Mouse (Mus musculus): ENCODE measurements at regions not wholly inside any gene's neighbourhood (a gene's known extent, or its start where the extent isn't known, plus 50 kb on each side); places are given as distances from the start of the nearest gene placed in this dataset.
"Not testable (repeated sequence)": the region's sequence is repeated elsewhere in the genome, so short reads cannot be mapped to it uniquely, and the experiment has no call there.

- H3K27me3 ChIP-seq (ENCODE audit: control insufficient read depth, insufficient read depth, low read length) = no peaks in the 10 kb centered on the region
- no peaks in the 10 kb centered on the region for H3K36me3 ChIP-seq (ENCODE audit: control insufficient read depth, insufficient read depth, low read length)
- H3K27ac ChIP-seq (replicated peaks) = no peak overlapping the region
- DNase-seq (ENCODE audit: low spot score) (no peak), ATAC-seq (ENCODE audit: low FRiP score, low TSS enrichment) (no peak)
- H3K4me3 ChIP-seq (ENCODE audit: low read depth, low read length) = no peak overlapping the region
- 76% methylated on average over 1 of the region's 1 CpGs for WGBS
- no peak overlapping the region for H3K9ac ChIP-seq (ENCODE audit: low read length)
- no peak for TF ChIP-seq CTCF (IDR thresholded peaks at IDR 0.05; ENCODE audit: low read depth)
- TF ChIP-seq EP300 (optimal IDR thresholded peaks at IDR 0.05) = no peak
- H3K9me3 ChIP-seq (ENCODE audit: control insufficient read depth, low read length) = no peaks in the 10 kb centered on the region
- no peaks in the 10 kb centered on the region for H3K4me1 ChIP-seq (replicated peaks; ENCODE audit: control insufficient read depth, insufficient read depth)
- H3K4me2 ChIP-seq (replicated peaks; ENCODE audit: low read depth) = no peak overlapping the region
These were observed 186.1 kb upstream of the Hs6st1 start for GRCm38 (mm10) chr1:35882101-35882500.

DNA sequence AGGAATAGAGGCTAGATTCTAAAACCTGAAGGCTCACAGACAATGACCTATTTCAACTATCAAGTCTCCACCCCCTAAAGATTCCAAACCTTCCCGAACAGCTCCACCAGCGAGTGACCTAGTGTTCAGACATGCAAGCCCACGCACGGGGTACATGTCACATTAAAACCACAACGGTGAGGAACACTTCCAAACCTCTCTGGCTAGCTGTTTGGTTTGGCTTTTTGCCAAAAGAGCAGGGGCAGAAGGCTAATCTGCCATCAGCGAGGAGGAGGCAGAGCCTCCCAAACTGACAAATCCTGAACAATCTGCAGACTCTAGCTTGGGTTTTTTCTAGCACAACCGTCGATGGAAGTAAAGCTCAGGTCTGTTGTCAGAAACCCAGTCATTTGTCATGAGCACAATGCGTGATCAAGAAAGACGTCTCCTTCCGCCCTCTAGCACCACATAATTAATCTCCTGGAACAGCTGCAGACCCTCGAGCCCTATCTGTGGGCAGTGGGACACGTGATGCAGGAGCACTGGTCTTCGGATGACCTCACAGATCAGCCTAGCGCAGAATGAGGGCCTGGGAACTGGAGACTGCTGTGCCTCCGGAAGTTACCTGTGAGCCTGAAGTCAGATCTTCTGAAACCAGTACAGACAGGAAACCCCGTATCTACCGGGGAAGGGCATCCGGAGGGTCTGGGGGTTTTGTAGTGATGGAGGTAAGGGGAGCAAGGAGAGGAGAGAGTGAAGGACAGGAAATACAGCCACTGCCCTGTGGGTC, 178.3 kb upstream of the Hs6st1 start:
- Histone ChIP-seq H3K27me3 (ENCODE audit: control insufficient read depth, insufficient read depth, low read length) (no peaks in the 10 kb centered on the region), H3K4me3 (ENCODE audit: low read depth, low read length) (no peak overlapping the region), H3K27ac (replicated peaks) (no peak overlapping the region), H3K36me3 (ENCODE audit: control insufficient read depth, insufficient read depth, low read length) (no peaks in the 10 kb centered on the region), H3K9me3 (ENCODE audit: control insufficient read depth, low read length) (no peaks in the 10 kb centered on the region; the same call in 1 of the 2 replicates), H3K4me1 (replicated peaks; ENCODE audit: control insufficient read depth, insufficient read depth) (no peaks in the 10 kb centered on the region), H3K4me2 (replicated peaks; ENCODE audit: low read depth) (no peak overlapping the region), H3K9ac (ENCODE audit: low read length) (no peak overlapping the region)
- ATAC-seq (ENCODE audit: low FRiP score, low TSS enrichment) (no peak), DNase-seq (ENCODE audit: low spot score) (no peak)
- 48% methylated on average over 19 of the region's 19 CpGs for WGBS
- TF ChIP-seq EP300 (optimal IDR thresholded peaks at IDR 0.05) (no peak), CTCF (IDR thresholded peaks at IDR 0.05; ENCODE audit: low read depth) (no peak)

- no peak overlapping the region for H3K27ac ChIP-seq (replicated peaks)
- H3K4me1 ChIP-seq (replicated peaks; ENCODE audit: control insufficient read depth, insufficient read depth) = no peaks in the 10 kb centered on the region
- no peak overlapping the region for H3K4me2 ChIP-seq (replicated peaks; ENCODE audit: low read depth)
- H3K27me3 ChIP-seq (ENCODE audit: control insufficient read depth, insufficient read depth, low read length) = no peaks in the 10 kb centered on the region
- TF ChIP-seq EP300 (optimal IDR thresholded peaks at IDR 0.05) (no peak), CTCF (IDR thresholded peaks at IDR 0.05; ENCODE audit: low read depth) (no peak)
- H3K9me3 ChIP-seq (ENCODE audit: control insufficient read depth, low read length) = no peaks in the 10 kb centered on the region; the same call in 1 of the 2 replicates
- H3K4me3 ChIP-seq (ENCODE audit: low read depth, low read length) = no peak overlapping the region
- no peaks in the 10 kb centered on the region for H3K36me3 ChIP-seq (ENCODE audit: control insufficient read depth, insufficient read depth, low read length)
- ATAC-seq (ENCODE audit: low FRiP score, low TSS enrichment) (no peak), DNase-seq (ENCODE audit: low spot score) (no peak)
- WGBS = 71% methylated on average over 15 of the region's 15 CpGs
- no peak overlapping the region for H3K9ac ChIP-seq (ENCODE audit: low read length)
These were observed 177.7 kb upstream of the Hs6st1 start for GRCm38 (mm10) chr1:35890500-35890900.

GRCm38 (mm10) chr1:35899536-35899935, 168.7 kb upstream of the Hs6st1 start:
- no peak overlapping the region for H3K4me2 ChIP-seq (replicated peaks; ENCODE audit: low read depth)
- H3K9ac ChIP-seq (ENCODE audit: low read length) = no peak overlapping the region
- ATAC-seq (ENCODE audit: low FRiP score, low TSS enrichment) = no peak
- no peak for DNase-seq (ENCODE audit: low spot score)
- H3K27me3 ChIP-seq (ENCODE audit: control insufficient read depth, insufficient read depth, low read length) = no peaks in the 10 kb centered on the region
- TF ChIP-seq CTCF (IDR thresholded peaks at IDR 0.05; ENCODE audit: low read depth) (no peak), EP300 (optimal IDR thresholded peaks at IDR 0.05) (no peak)
- H3K36me3 ChIP-seq (ENCODE audit: control insufficient read depth, insufficient read depth, low read length) = no peaks in the 10 kb centered on the region
- H3K27ac ChIP-seq (replicated peaks) = no peak overlapping the region
- WGBS = 71% methylated on average over 1 of the region's 1 CpGs
- H3K4me1 ChIP-seq (replicated peaks; ENCODE audit: control insufficient read depth, insufficient read depth) = no peaks in the 10 kb centered on the region
- H3K9me3 ChIP-seq (ENCODE audit: control insufficient read depth, low read length) = no peaks in the 10 kb centered on the region; the same call in 1 of the 2 replicates
- no peak overlapping the region for H3K4me3 ChIP-seq (ENCODE audit: low read depth, low read length)

DNA sequence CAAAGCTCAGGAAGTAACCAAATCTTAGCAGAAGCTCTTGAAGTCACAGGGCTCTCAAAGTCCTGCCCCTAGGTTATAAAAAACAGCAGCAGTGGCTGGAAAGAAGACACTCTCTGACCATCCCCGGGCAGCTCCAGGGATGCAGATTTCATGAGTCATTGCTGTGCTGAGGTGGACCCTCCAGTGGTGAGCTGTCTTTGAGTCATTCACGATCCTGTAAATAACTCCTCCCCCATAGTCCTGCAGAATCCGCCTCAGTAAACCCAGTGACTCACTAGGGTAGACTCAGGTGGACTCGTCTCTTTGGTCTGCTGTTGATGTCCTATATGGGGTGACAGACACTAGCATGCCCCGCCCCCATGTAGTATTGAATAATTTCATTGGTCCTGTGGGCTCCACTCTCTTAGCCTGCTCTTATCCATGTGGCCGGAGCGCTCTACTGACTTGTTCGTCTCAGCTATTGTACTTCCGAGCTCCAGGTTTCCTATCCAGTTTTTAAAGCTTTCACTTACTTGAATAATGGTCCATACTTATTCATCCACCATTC, 164.1 kb upstream of the Hs6st1 start:
- Histone ChIP-seq H3K27me3 (ENCODE audit: control insufficient read depth, insufficient read depth, low read length) (no peaks in the 10 kb centered on the region), H3K4me1 (replicated peaks; ENCODE audit: control insufficient read depth, insufficient read depth) (no peaks in the 10 kb centered on the region), H3K4me2 (replicated peaks; ENCODE audit: low read depth) (no peak overlapping the region), H3K9ac (ENCODE audit: low read length) (no peak overlapping the region), H3K9me3 (ENCODE audit: control insufficient read depth, low read length) (no peaks in the 10 kb centered on the region), H3K36me3 (ENCODE audit: control insufficient read depth, insufficient read depth, low read length) (no peaks in the 10 kb centered on the region), H3K27ac (replicated peaks) (no peak overlapping the region), H3K4me3 (ENCODE audit: low read depth, low read length) (no peak overlapping the region)
- WGBS = 80% methylated on average over 9 of the region's 9 CpGs
- TF ChIP-seq CTCF (IDR thresholded peaks at IDR 0.05; ENCODE audit: low read depth) = no peak
- TF ChIP-seq EP300 (optimal IDR thresholded peaks at IDR 0.05) = no peak
- ATAC-seq (ENCODE audit: low FRiP score, low TSS enrichment) (peak; percentile 53; the same call in 1 of the 2 replicates), DNase-seq (ENCODE audit: low spot score) (no peak)

DNA sequence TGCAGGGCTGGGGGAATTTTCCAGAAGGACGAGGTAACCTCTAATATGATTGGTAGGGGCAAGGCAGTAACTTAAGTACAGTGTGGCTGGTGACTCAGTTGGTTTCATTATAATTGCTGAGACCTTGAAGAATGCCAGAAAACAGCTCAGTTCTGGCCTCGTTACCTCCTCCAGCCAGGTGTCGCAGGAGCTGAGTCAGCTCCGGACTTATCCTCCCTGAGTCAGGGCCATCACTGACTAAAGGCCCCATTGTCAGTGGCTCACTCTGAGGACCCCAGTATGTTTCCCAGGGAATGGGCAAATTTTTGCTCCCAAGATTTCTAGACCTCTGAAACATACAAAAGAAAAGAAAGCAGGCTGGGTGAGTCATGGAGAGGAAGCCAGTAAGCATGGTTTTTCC, 154.6 kb upstream of the Hs6st1 start:
- Histone ChIP-seq H3K27me3 (ENCODE audit: control insufficient read depth, insufficient read depth, low read length) (no peaks in the 10 kb centered on the region), H3K4me1 (replicated peaks; ENCODE audit: control insufficient read depth, insufficient read depth) (no peaks in the 10 kb centered on the region), H3K36me3 (ENCODE audit: control insufficient read depth, insufficient read depth, low read length) (no peaks in the 10 kb centered on the region), H3K9ac (ENCODE audit: low read length) (no peak overlapping the region), H3K4me3 (ENCODE audit: low read depth, low read length) (no peak overlapping the region), H3K4me2 (replicated peaks; ENCODE audit: low read depth) (no peak overlapping the region), H3K27ac (replicated peaks) (no peak overlapping the region), H3K9me3 (ENCODE audit: control insufficient read depth, low read length) (no peaks in the 10 kb centered on the region)
- TF ChIP-seq EP300 (optimal IDR thresholded peaks at IDR 0.05) (no peak), CTCF (IDR thresholded peaks at IDR 0.05; ENCODE audit: low read depth) (no peak)
- ATAC-seq (ENCODE audit: low FRiP score, low TSS enrichment) (no peak), DNase-seq (ENCODE audit: low spot score) (no peak)
- 69% methylated on average over 4 of the region's 4 CpGs for WGBS

DNA sequence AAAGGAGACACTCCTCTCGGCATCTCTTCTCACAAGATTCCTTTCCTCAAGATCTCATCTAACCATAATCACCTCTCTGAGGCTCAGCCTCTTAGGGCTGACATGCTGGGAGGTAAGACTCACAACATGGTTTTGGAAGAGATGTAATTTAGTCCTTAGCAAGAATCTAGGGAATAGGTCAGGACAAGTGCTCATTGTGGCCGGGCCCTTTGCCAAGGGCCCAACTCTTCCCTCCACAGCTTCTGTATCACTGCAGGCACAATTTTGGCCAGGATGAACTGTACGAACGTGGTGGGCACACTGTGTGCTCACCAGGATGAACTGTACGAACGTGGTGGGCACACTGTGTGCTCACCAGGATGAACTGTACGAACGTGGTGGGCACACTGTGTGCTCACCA, 154.0 kb upstream of the Hs6st1 start:
- not testable (repeated sequence) for DNase-seq (ENCODE audit: low spot score); ATAC-seq (ENCODE audit: low FRiP score, low TSS enrichment); H3K4me3 ChIP-seq (ENCODE audit: low read depth, low read length); H3K9ac ChIP-seq (ENCODE audit: low read length); H3K27me3 ChIP-seq (ENCODE audit: control insufficient read depth, insufficient read depth, low read length); H3K27ac ChIP-seq (replicated peaks); H3K4me2 ChIP-seq (replicated peaks; ENCODE audit: low read depth); H3K4me1 ChIP-seq (replicated peaks; ENCODE audit: control insufficient read depth, insufficient read depth); H3K9me3 ChIP-seq (ENCODE audit: control insufficient read depth, low read length); H3K36me3 ChIP-seq (ENCODE audit: control insufficient read depth, insufficient read depth, low read length)
- WGBS = 84% methylated on average over 8 of the region's 8 CpGs

All from stomach, postnatal 0 days (tissue).